Mouse (Mus musculus) heart, postnatal 36 days (tissue): ENCODE measurements around the gene Rnf180. TPM values are rescaled to one million over a fixed set of nuclear protein-coding genes. Genes with fewer than 3 reads are reported as not detected.
"Not testable (repeated sequence)": the region's sequence is repeated elsewhere in the genome, so short reads cannot be mapped to it uniquely, and the experiment has no call there.

Experiments
- DNase-seq, 2 experiments: peaks; one replicate each; pipeline ENCODE4 v3.0.0; 2021 to 2022
- intact Hi-C: fragments of 180-260 bp; cut with DNase I; formaldehyde crosslinking; loops from one replicate; pipeline ENCODE4 v1.15.1; 2025
- total RNA-seq, 2 experiments: library from RNA; stranded (reverse); gene quantifications; 2 replicates each; pipeline ENCODE4 v1.2.3; 2021

Gene Rnf180
- total RNA-seq = under 1 TPM; 0.50 to 0.81 TPM

DNA sequence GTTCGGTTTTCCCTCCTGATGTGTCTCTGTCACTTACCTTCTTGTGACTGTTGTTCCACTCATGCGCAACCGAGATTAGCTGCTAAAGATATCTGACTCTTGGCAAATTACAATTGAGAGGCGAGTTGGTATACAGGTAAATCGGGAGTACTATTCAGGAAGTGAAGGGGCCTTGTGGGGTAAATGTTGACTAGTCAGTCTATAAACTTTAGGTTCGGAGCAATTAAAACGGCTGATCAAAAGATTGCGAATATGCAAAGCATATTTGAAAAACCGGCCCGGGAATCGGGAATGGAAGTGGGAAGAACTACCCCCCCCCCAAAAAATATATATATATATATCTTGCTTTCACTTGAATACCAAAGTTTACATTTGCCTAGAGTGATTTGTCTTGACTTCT lies at the start of gene Rnf180:
Gene Rnf180, minus strand, starts transcription at position 101 of the 400 bp plus-strand sequence.
- intact Hi-C loops = no loop called here
- DNase-seq = no peak

DNA sequence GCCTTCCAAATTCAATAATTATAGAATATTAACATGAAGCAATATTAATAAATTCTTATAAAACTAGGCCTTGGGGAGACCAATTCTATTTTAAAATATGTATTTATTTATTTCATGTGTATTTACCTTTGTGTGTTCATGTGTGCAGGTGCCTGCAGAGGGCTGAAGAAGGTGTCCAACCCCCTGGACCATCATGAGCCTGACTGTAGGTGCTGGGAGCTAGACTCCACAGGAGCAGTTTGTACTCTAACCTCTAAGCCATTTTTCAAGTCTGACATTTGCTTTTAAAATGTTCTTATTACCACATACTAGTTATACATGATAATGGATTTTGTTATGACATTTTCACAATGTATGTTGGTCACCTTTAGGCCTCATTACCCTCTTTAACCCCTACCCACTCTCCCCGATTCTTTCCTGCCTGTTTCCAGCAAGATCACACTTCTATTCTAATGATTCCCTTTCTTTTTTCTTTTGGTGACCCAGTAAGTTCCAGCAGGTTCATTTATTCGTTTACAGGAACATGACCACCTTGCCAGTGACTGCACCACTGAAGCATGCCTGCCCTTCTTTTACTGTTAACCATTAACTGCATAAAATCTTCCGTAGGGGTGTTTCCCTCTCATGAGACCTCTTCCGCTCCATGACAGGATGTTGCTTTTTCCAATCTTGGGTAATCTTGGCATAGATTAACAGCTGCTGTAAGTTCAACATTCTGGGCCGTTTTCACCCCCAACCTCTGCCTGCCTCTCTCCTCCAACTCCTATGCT lies 36.8 kb upstream of the Rnf180 start:
- no peak for DNase-seq
- intact Hi-C loops = no loop called here

- intact Hi-C loops = no loop called here
Observed at GRCm38 (mm10) chr13:105326946-105327345, 32.3 kb upstream of the Rnf180 start.

GRCm38 (mm10) chr13:105316926-105317325 lies 22.3 kb upstream of the Rnf180 start:
- DNase-seq = no peak
- intact Hi-C loops = no loop called here

More at GRCm38 (mm10) chr13:105326946-105327345, 32.3 kb upstream of the Rnf180 start:
- no peak for DNase-seq

GRCm38 (mm10) chr13:105316009-105316408 lies 21.4 kb upstream of the Rnf180 start:
- intact Hi-C loops = no loop called here
- no peak for DNase-seq

DNA sequence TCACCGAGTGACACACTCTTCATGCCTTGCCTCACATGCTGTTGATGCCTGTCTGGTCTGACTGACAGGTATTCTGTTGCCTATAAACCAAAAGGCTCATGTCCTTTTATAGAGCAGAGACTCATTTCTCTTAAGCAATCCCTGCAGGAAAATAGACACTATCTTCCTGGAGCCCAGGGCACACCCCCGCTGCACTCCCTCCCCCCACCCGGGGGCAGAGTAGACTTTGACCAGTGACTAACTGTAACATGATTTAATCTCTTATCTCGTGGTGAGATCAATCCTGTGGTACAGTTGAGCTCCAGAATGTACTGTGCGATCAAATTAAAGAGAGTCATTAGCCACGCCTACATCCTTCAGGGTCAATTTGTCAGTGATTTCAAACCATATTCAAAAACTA lies 18.1 kb upstream of the Rnf180 start:
- intact Hi-C loops = no loop called here
- DNase-seq = no peak

DNA sequence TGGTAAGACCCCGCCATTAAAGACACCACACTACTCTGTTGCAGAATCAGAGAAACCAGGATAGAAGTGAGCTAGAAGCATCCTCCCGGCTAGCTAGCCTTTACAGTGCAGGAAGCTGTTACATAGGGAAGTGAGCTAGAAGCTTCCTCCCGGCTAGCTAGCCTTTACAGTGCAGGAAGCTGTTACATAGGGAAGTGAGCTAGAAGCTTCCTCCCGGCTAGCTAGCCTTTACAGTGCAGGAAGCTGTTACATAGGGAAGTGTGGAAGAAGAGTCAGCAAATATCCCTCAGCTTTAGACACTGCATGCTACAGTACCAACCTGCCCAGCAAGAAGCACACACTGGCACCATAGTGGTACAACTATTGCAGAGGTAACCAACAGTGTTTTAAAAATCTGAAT lies 15.9 kb upstream of the Rnf180 start:
- intact Hi-C loops = not testable (repeated sequence)

GRCm38 (mm10) chr13:105305513-105305912 lies 10.9 kb upstream of the Rnf180 start:
- DNase-seq = no peak
- intact Hi-C loops = no loop called here

More for the DNA sequence above, 15.9 kb upstream of the Rnf180 start:
- not testable (repeated sequence) for DNase-seq

DNA sequence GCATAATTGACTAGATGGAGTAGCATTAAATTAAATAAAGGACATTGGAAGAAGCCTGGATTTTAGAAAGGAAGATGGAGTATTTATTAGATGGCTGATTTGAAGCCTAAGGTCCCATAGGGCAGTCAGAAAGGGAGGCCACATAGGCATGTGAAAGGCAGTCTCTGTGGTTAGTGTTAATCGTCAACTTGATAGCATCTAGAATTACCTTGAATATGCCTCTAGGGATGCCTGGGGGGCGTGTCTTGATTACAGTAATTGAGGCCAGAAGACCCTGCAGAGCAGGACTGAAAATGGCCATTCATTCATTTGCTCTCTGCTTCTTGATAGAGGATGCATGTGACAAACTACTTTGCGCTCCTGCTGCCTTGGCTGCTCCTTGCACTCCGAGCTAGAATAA lies 9.4 kb upstream of the Rnf180 start:
- intact Hi-C loops = no loop called here
- DNase-seq = no peak

GRCm38 (mm10) chr13:105300009-105300346 lies 5.4 kb upstream of the Rnf180 start:
- intact Hi-C loops = no loop called here

GRCm38 (mm10) chr13:105299162-105300008 lies 4.8 kb upstream of the Rnf180 start:
- intact Hi-C loops = no loop called here
- peak in 1 of 2 experiments; percentile 19 for DNase-seq

More at GRCm38 (mm10) chr13:105300009-105300346, 5.4 kb upstream of the Rnf180 start:
- DNase-seq = no peak

- intact Hi-C loops = no loop called here
- peak; percentile 19 to 29 for DNase-seq
Observed at GRCm38 (mm10) chr13:105293781-105294667, 591 bp downstream of the Rnf180 start.

- intact Hi-C loops = no loop called here
- peak; percentile 11 to 16 for DNase-seq
Observed at GRCm38 (mm10) chr13:105291816-105292215, 2.8 kb downstream of the Rnf180 start.

DNA sequence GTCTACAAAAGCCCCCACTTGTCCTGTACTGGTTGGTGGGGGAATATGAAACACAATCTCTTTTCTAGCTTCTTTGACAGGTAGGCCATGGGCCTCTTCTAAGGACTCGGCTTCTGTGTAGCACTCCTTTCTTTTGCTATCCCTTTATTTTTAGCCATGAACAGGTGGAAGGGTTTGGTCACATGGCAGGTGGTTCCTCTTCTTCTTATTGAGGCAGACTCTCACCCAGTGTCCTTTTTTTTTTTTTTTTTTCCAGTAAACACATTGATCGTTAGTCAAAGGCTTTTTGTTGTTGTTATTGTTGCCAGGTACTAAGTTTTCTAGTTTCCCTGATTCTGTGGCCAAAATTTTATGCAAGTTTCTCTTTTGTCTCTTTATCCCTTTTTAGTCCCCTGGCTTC lies 4.0 kb downstream of the Rnf180 start:
- DNase-seq = no peak
- intact Hi-C loops = no loop called here

GRCm38 (mm10) chr13:105290021-105290420 lies 4.6 kb downstream of the Rnf180 start:
- intact Hi-C loops = no loop called here
- no peak for DNase-seq

DNA sequence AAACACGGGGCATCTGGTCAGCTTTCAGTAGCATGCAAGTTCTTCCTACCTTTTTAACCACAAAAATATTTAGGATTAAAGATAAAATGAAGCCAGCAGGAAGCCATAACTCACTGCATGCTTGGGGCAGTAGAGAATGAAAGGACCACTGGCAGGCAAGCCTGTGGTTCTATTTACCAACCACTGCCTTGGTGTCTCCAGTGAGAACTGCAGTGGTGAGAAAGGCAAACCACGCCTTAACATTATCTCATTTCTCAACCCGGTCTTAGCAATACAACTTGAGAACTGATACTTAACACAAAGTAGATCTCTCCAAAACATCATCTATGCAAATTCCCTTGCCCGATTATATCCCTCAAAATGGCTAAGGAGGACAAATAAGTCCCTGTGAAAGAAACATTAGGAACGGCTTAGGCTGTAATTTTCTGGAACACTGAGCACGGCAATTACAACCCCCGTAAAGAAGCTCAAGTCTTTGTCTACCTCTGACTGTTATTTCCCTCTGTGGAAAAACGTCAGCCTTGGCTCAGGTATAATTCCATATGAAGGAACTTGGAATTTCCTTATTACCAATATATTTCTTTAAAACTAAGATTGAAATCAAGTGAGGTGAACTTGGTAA lies 15.1 kb downstream of the Rnf180 start:
- intact Hi-C loops = no loop called here
- DNase-seq = no peak

DNA sequence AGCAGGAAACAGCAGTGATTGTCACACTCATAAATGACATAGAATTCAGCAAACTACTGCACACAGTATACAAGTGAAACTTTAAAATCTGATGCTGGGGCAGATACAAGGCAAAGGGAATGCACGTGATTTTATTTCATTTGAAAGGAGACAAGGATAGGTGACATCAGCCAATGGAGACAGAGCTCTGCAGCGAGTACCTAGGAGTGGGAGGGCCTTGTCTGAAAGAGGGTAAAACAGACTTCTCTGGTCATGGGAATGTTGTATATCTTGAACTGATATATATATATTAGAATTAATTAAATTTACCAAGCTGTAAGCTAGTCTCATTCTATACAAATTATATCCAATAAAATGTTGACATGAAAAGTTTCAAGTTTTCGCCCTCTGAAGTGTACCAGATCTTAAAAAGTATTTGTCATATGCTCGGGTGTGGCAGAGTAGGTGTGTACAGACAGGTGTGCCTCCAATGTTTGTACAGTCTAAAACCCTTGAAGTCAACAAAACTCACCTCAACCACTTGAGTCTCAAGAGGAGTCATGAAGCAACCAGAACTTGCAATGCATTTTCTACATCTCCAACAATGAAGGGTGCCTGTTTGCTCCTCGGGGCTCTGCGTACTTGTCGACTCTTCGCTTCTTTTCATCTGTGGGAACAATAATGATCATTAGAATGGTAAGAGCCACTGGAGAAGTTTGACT lies 24.1 kb downstream of the Rnf180 start:
- no peak for DNase-seq
- intact Hi-C loops = no loop called here

DNA sequence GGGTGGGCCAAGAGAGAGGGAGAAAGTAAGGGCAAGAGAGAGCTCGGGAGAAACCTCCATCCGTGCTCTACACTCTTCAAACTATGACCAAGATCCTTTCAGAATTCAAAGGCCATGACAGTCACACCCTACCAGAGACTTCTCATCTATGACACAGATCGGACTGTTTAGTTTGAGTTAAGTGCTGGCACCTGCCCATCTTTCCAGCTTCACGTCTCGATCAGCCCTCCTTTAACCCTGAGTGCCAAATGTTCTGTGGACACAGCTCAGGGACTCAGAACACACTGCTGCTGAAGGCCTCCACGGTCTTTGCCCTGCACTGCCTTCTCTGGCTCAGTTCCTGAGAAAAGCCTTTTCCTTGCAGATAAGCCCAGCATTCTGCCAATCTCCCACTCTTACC lies 27.2 kb downstream of the Rnf180 start:
- no peak for DNase-seq
- intact Hi-C loops = no loop called here

DNA sequence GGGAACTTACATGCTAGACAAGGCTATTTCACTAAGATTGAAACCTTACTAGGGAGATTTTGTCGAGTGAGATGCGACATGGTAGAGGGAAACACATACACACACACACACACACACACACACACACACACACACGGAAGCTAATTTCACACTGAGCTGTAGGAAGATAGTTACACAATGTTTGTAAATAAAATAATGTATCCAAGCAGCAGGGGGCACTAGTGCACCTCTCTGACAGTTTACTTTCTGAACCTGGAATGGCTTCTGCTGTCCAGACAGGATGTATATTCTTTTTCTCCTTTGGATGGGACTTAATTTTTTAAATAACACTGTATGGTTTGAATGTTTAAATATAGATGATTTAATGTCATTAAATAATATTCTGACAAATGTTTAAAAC lies 27.9 kb downstream of the Rnf180 start:
- intact Hi-C loops = no loop called here
- peak; percentile 11 to 37 for DNase-seq
